Mouse (Mus musculus) cortical plate, adult 2 months (tissue): ENCODE results near the gene Ms4a6b.
"Not testable (repeated sequence)": the region's sequence is repeated elsewhere in the genome, so short reads cannot be mapped to it uniquely, and the experiment has no call there.

Experiments
- CTCF ChIP-seq: fragments of 200-500 bp; IDR thresholded peaks from 2 replicates; pipeline ENCODE4 v1.5.1; 2011; ENCODE audit warnings: mild to moderate bottlenecking, control low read depth, low read length; ENCODE audit not compliant: insufficient read depth; ENCODE audit errors: extremely low read depth
- POLR2A ChIP-seq: fragments of 200-500 bp; IDR thresholded peaks from 2 replicates; pipeline ENCODE4 v1.6.1; 2011; ENCODE audit warnings: mild to moderate bottlenecking, low read length, control low read depth; ENCODE audit not compliant: insufficient read depth; ENCODE audit errors: extremely low read depth

DNA sequence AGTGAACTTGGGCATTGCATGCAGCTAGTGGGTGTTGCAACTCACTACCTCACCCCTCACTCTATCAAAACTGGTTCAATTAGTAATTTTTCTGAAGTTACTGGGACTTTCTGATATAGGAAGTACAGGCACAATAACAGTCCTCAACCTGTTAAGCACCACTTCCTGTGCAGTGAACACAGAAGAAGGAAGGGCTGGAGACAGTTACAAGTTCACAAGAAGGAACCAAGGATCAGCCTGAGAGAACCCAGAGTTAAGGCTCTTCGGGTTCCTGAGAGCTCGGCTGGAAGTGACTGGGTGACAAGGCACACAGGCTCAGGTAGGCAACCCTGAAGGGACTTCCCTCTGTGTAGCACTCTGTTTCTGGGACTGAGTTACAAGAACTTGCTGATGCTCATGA lies 2.0 kb downstream of the Ms4a6b start:
- TF ChIP-seq POLR2A, CTCF: not testable (repeated sequence)
